Mouse (Mus musculus) hindbrain, embryonic 10.5 days (tissue): ENCODE results near the gene Rflna. TPM values are rescaled to one million over a fixed set of nuclear protein-coding genes. Genes with fewer than 3 reads are reported as not detected.

Experiments
- polyA plus RNA-seq: library from polyadenylated mRNA; unstranded; fragments of >200 nt; fragmentation: Nextera tagmentation; extraction: Ambion mirVana; gene quantifications from 2 replicates; pipeline ENCODE4 v1.2.1, GENCODE M21; 2016

Gene Rflna
- polyA plus RNA-seq, 1 experiment from 2014 or later, result 4.3 TPM

Other genes starting within 250 kb of the Rflna start
- 15.0 and 20.3 TPM in 2 replicates for gene Ccdc92, start 140.8 kb upstream of the Rflna start, polyA plus RNA-seq
- 147 and 161 TPM in 2 replicates for gene Zfp664, start 140.5 kb upstream of the Rflna start, polyA plus RNA-seq
- gene Ncor2, start 176.0 kb downstream of the Rflna start, polyA plus RNA-seq, result 18.1 and 19.7 TPM in 2 replicates